25 mouse cellular contexts compared by ENCODE assay signal in genomic region chr14:10882759-10883158, GRCm38 (mm10).
A peak's percentile ranks its signal among the peaks of the same experiment; 100 is the strongest.
DNase-seq lines count a peak whose midpoint lies in the region; ATAC-seq and TF ChIP-seq lines count a peak whose summit lies in the region.
"Had no signal": no experiment of that assay in that cellular context is flagged by ENCODE, and none has a peak within 500 bp of the region (broad histone marks: within the 10 kb centered on the region; RNA-seq: fewer than 3 reads in every experiment).

No protein-coding gene starts in this region.

- H3K4me1 ChIP-seq in forebrain, postnatal 0 days (ENCODE audit: insufficient read depth), result no peaks in the 10 kb centered on the region
- no peaks in the 10 kb centered on the region for H3K4me1 ChIP-seq in forebrain, embryonic 14.5 days (ENCODE audit: control insufficient read depth, insufficient read depth, low read length)
- H3K4me1 ChIP-seq in midbrain, embryonic 15.5 days, result no peaks in the 10 kb centered on the region
- H3K4me1 ChIP-seq in lung, postnatal 0 days (ENCODE audit: insufficient read depth, low read depth, low read length), result no peaks in the 10 kb centered on the region
- H3K4me1 ChIP-seq: embryonic facial prominence, embryonic 12.5 days; embryonic facial prominence, embryonic 15.5 days; forebrain, embryonic 15.5 days; heart, embryonic 10.5 days; heart, embryonic 13.5 days; hindbrain, embryonic 12.5 days had no signal

- H3K4me2 ChIP-seq in forebrain, postnatal 0 days (ENCODE audit: low read depth), result no peak overlapping the region
- no peak overlapping the region for H3K4me2 ChIP-seq in forebrain, embryonic 14.5 days (ENCODE audit: low read length)
- H3K4me2 ChIP-seq in midbrain, embryonic 15.5 days, result no peak overlapping the region
- H3K4me2 ChIP-seq in lung, postnatal 0 days (replicated peaks; ENCODE audit: low read depth, low read length), result no peak overlapping the region
- H3K4me2 ChIP-seq: embryonic facial prominence, embryonic 12.5 days; embryonic facial prominence, embryonic 15.5 days; forebrain, embryonic 15.5 days; heart, embryonic 13.5 days; hindbrain, embryonic 12.5 days had no signal

- H3K36me3 ChIP-seq in forebrain, postnatal 0 days (ENCODE audit: insufficient read depth), result no peaks in the 10 kb centered on the region
- H3K36me3 ChIP-seq in forebrain, embryonic 14.5 days (ENCODE audit: control insufficient read depth, insufficient read depth, low read length), result no peaks in the 10 kb centered on the region
- H3K36me3 ChIP-seq in midbrain, embryonic 15.5 days (replicated peaks), result no peaks in the 10 kb centered on the region
- no peaks in the 10 kb centered on the region for H3K36me3 ChIP-seq in lung, postnatal 0 days (ENCODE audit: insufficient read depth, low read length)
- H3K36me3 ChIP-seq: embryonic facial prominence, embryonic 12.5 days; embryonic facial prominence, embryonic 15.5 days; forebrain, embryonic 15.5 days; heart, embryonic 10.5 days; heart, embryonic 13.5 days; hindbrain, embryonic 12.5 days had no signal

- WGBS in forebrain, postnatal 0 days, result 22% methylated on average over 1 of the region's 1 CpGs
- WGBS in forebrain, embryonic 14.5 days, result 31% methylated on average over 1 of the region's 1 CpGs
- WGBS in midbrain, embryonic 15.5 days, result 13% methylated on average over 1 of the region's 1 CpGs
- 16% methylated on average over 1 of the region's 1 CpGs for WGBS in lung, postnatal 0 days

- no peak overlapping the region for H3K9ac ChIP-seq in forebrain, postnatal 0 days
- H3K9ac ChIP-seq in forebrain, embryonic 14.5 days (ENCODE audit: low read length), result no peak overlapping the region
- no peak overlapping the region for H3K9ac ChIP-seq in midbrain, embryonic 15.5 days
- H3K9ac ChIP-seq in lung, postnatal 0 days (replicated peaks; ENCODE audit: low read depth), result no peak overlapping the region
- H3K9ac ChIP-seq: embryonic facial prominence, embryonic 12.5 days; embryonic facial prominence, embryonic 15.5 days; forebrain, embryonic 15.5 days; heart, embryonic 13.5 days; hindbrain, embryonic 12.5 days had no signal

- H3K9me3 ChIP-seq in forebrain, postnatal 0 days (ENCODE audit: low read length), result no peaks in the 10 kb centered on the region
- no peaks in the 10 kb centered on the region for H3K9me3 ChIP-seq in forebrain, embryonic 14.5 days (replicated peaks; ENCODE audit: control insufficient read depth, low read length)
- H3K9me3 ChIP-seq in midbrain, embryonic 15.5 days, result no peaks in the 10 kb centered on the region
- no peaks in the 10 kb centered on the region for H3K9me3 ChIP-seq in lung, postnatal 0 days (ENCODE audit: low read length)
- H3K9me3 ChIP-seq: embryonic facial prominence, embryonic 12.5 days; embryonic facial prominence, embryonic 15.5 days; forebrain, embryonic 15.5 days; heart, embryonic 10.5 days; heart, embryonic 13.5 days; hindbrain, embryonic 12.5 days had no signal

- H3K27me3 ChIP-seq in forebrain, postnatal 0 days (ENCODE audit: insufficient read depth, low read length), result no peaks in the 10 kb centered on the region
- no peaks in the 10 kb centered on the region for H3K27me3 ChIP-seq in forebrain, embryonic 14.5 days (replicated peaks; ENCODE audit: control insufficient read depth, insufficient read depth, low read length)
- no peaks in the 10 kb centered on the region for H3K27me3 ChIP-seq in midbrain, embryonic 15.5 days (replicated peaks)
- H3K27me3 ChIP-seq in lung, postnatal 0 days (replicated peaks; ENCODE audit: insufficient read depth, low read length), result no peaks in the 10 kb centered on the region
- H3K27me3 ChIP-seq: embryonic facial prominence, embryonic 12.5 days; embryonic facial prominence, embryonic 15.5 days; forebrain, embryonic 15.5 days; heart, embryonic 13.5 days; hindbrain, embryonic 12.5 days; Patski had no signal

- no peak overlapping the region for H3K27ac ChIP-seq in forebrain, postnatal 0 days (ENCODE audit: low read depth, low read length)
- no peak overlapping the region for H3K27ac ChIP-seq in forebrain, embryonic 14.5 days (ENCODE audit: low read depth, low read length)
- H3K27ac ChIP-seq in midbrain, embryonic 15.5 days, result no peak overlapping the region
- no peak overlapping the region for H3K27ac ChIP-seq in lung, postnatal 0 days (ENCODE audit: low read length)
- H3K27ac ChIP-seq: embryonic facial prominence, embryonic 12.5 days; embryonic facial prominence, embryonic 15.5 days; forebrain, embryonic 15.5 days; heart, adult 2 months; heart, embryonic 10.5 days; heart, embryonic 13.5 days; hindbrain, embryonic 12.5 days; hindbrain, postnatal 0 days had no signal

- TF ChIP-seq CTCF in forebrain, postnatal 0 days (IDR thresholded peaks at IDR 0.05; ENCODE audit: low read depth), result no peak
- TF ChIP-seq CTCF in brain, embryonic 14.5 days (IDR thresholded peaks at IDR 0.05; ENCODE audit: borderline replicate concordance, extremely low read depth, insufficient read depth, insufficient read length), result no peak
- no peak for TF ChIP-seq CTCF in lung, postnatal 0 days (IDR thresholded peaks at IDR 0.05)

- H3K4me3 ChIP-seq in forebrain, postnatal 0 days (ENCODE audit: low read depth, low read length), result no peak overlapping the region
- H3K4me3 ChIP-seq in forebrain, embryonic 14.5 days (ENCODE audit: low read depth, low read length), result no peak overlapping the region
- no peak overlapping the region for H3K4me3 ChIP-seq in midbrain, embryonic 15.5 days
- H3K4me3 ChIP-seq in lung, postnatal 0 days (ENCODE audit: low read depth, low read length), result no peak overlapping the region
- H3K4me3 ChIP-seq: embryonic facial prominence, embryonic 12.5 days; embryonic facial prominence, embryonic 15.5 days; forebrain, embryonic 15.5 days; heart, adult 2 months; heart, embryonic 10.5 days; heart, embryonic 13.5 days; hindbrain, embryonic 12.5 days had no signal

- no peak for TF ChIP-seq POLR2A in brain, embryonic 14.5 days (IDR thresholded peaks at IDR 0.05; ENCODE audit: borderline replicate concordance, extremely low read depth, insufficient read depth, insufficient read length, poor library complexity, severe bottlenecking)

- no peak for DNase-seq in forebrain, postnatal 0 days
- DNase-seq in forebrain, embryonic 14.5 days (ENCODE audit: low spot score), result no peak
- peak; percentile 25 for DNase-seq in brain, embryonic 14.5 days (ENCODE audit: low read depth)
- no peak for DNase-seq in lung, postnatal 0 days (ENCODE audit: low spot score)
- DNase-seq in heart, postnatal 4 days, result no peak
- DNase-seq: adrenal gland, postnatal 10 days; adrenal gland, postnatal 36 days; cerebellum, adult 11 months; cerebellum, adult 2 months; cerebellum, adult 9-11 months; cerebellum, postnatal 25 days; gastrocnemius, postnatal 10 days; gastrocnemius, postnatal 36 days; heart, adult 2 months; heart, postnatal 14 days had no signal

- TF ChIP-seq EP300 in lung, postnatal 0 days (IDR thresholded peaks at IDR 0.05), result no peak

- peak; percentile 32; the same call in 1 of the 2 replicates for ATAC-seq in forebrain, postnatal 0 days
- no peak for ATAC-seq in forebrain, embryonic 14.5 days
- peak; percentile 63; the same call in 1 of the 2 replicates for ATAC-seq in midbrain, embryonic 15.5 days (replicated peaks)
- ATAC-seq in lung, postnatal 0 days, result no peak
- ATAC-seq: forebrain, embryonic 15.5 days; hindbrain, postnatal 0 days; inflammation-experienced regulatory T-cells, adult 6 months; Patski had no signal

Comparison
In these comparisons a context has a peak if more than half of its experiments do, and no peak if none do; other contexts are left out.
1. ATAC-seq: peak in forebrain, postnatal 0 days (single experiment) and midbrain, embryonic 15.5 days (single experiment); none in forebrain, embryonic 14.5 days (single experiment) and lung, postnatal 0 days (single experiment).